Mouse (Mus musculus) small intestine, adult 2 months (tissue): ENCODE data around the gene Dzip1.

ENCODE experiments used
- CTCF ChIP-seq: fragments of 200-500 bp; IDR thresholded peaks from 2 replicates; pipeline ENCODE4 v1.5.1; 2012; ENCODE audit warnings: low read depth, mild to moderate bottlenecking, control low read depth, inconsistent platforms, low read length, moderate library complexity, mixed read lengths; ENCODE audit not compliant: insufficient replicate concordance, insufficient read length; ENCODE audit errors: extremely low read depth
- POLR2A ChIP-seq: fragments of 200-500 bp; IDR thresholded peaks from 2 replicates; pipeline ENCODE4 v1.6.1; 2012; ENCODE audit warnings: low read depth, mild to moderate bottlenecking, control low read depth, inconsistent platforms, low read length, moderate library complexity

GRCm38 (mm10) chr14:118836145-118836544 is 89.1 kb downstream of the Dzip1 start:
- TF ChIP-seq CTCF (no peak), POLR2A (no peak)
